Mouse (Mus musculus): ENCODE measurements at regions not wholly inside any gene's neighbourhood (a gene's known extent, or its start where the extent isn't known, plus 50 kb on each side); places are given as distances from the start of the nearest gene placed in this dataset.

DNA sequence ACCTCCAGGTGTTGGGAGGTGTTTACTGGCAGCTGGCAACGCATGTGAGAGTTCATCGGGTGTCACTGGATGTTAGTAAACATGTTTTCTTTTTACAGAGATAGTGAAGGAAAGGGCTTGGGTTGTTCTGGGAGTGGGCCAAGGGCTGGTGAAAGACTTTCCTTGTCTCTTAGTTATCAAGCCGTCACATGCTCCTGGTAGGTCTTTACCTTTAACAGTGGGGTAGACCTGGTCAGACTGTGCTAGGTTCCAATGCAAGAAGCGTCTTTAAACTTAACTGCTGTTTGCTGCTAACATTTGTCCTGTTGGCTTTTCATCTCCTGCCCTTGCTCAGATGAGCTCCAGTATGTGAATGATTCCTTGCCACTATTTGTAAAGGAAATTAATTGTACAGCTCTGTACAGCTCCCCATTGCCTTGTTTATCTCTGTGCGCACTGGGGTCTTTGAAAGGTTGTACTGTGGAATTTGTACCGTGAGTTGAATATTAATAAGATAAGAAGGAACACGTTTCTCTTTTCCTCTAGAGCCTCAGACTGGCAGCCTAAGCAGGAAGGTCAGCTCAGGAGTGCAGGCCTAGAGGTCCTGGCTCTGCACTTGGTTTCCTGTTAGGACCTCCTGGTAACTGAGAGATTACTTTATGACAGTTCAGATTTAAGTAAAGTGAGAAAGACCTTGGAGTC is 318.3 kb downstream of the Klf5 start:
- no peak for DNase-seq (ENCODE audit: low spot score)

DNA sequence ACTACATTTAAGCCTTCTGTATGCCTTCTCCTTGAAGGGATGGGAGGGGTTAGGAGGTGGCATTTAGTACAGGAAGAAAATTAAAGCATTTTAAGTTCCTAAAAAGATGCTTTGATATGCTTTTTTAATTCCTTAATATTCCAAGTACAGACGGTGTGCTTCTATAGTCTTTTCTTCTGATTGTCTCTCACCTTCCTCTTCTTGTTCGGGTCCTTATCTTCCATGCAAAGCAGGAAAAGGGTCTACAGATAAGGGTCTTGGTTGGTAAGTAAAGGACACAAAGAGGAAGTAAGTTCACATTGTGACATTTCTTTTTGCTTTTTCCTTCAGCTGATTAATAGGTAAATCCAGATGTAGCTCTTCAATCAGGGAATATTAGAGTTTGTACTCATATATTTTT is 318.9 kb downstream of the Klf5 start:
- no peak for DNase-seq (ENCODE audit: low spot score)

DNA sequence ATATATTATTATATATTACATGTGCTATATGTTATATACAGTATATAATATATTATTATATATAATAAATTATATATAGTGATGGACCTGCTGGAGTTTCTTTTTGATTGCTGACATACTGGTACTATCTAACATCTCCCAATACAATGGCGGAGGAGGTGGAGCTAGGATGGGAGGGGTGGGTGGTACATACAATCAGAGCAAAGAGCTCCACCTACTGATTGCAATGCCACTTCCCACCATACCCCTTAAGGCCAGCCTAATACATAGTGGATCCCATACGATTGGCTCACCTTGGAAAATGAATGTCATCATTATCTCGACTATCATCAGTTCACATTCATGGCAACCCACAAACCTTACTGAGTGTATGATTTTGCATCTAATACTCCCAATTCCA is 323.0 kb downstream of the Klf5 start:
- no peak for DNase-seq (ENCODE audit: low spot score)

DNA sequence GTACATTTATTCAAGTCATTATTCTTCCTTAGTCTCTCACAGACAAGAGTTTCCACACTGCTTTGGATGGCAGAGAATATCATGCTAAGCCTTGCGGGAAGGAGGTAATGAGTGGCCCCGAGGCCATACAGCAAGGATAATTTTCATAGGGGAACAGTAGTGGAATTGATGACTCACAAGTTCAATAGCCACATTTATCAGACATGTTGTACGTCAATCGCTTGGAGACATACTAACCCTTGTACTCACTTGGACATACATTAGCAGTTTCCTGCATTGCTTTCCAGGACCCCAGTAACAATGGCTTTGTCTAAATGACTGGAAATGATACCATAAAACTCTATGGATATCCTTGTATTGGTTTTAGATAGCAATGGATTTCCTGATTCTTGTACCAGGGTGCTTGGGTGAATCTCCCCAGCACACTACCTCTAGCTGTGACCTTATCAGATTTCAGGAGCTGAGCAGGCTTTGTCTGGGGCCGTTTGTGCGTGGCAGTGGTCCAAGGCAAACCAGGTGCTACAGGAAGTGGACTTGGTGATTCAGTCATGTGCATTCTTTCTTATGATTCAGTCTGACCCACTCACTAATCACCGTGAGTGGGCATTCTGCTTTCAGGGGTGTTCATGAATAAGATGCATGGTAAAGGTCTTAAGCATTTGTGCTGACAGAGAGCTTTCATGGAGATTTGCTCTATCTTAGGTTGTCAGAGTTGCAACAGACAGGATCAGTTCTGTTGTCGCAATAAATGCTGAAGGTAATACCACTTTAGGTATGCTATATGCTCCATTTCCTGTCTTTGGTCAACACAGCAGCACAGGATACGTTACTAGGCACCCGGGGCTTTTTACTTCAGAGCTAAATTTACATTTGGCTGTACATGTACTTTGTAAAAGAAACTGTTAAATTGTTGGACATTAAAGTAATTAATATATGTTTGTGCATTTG is 326.2 kb downstream of the Klf5 start:
- DNase-seq (ENCODE audit: low spot score) = no peak

DNA sequence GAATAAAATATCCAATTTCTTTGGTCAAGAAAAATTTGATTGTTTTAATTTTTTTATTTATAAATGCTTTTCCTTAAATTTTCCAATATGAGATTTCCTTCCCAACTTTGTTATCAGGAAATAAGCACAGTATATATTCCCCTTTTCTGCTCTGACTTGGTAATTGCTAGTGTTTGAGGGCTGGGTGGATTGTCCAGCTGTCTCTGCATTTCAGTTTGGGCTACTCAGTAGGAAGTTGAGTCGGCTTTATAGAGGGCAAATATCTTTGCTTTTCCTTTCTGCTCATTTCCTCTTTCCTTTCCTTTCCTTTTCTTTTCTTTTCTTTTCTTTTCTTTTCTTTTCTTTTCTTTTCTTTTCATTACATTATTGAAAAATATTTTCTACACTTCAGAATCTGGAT is 329.1 kb downstream of the Klf5 start:
- no peak for DNase-seq (ENCODE audit: low spot score)

DNA sequence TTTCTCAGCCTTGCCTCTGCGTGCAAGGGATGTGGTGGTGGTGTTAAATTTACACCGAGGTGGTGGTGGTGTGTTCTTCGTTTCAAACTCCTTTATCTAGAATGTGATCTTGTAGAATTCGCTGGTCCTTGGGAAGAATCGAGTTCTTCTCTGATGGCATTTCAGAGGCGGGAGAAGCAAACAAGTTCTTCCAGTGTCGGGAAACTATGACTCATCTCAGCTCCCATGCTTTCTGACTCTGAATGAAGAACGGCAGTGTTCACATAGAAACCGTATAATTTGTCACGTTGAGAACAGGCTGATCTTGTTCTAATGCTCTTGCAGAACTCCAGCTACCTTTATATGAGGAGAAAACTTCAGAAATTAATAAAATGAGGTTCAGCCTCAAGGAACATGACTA is 332.6 kb downstream of the Klf5 start:
- DNase-seq (ENCODE audit: low spot score) = peak; percentile 30

DNA sequence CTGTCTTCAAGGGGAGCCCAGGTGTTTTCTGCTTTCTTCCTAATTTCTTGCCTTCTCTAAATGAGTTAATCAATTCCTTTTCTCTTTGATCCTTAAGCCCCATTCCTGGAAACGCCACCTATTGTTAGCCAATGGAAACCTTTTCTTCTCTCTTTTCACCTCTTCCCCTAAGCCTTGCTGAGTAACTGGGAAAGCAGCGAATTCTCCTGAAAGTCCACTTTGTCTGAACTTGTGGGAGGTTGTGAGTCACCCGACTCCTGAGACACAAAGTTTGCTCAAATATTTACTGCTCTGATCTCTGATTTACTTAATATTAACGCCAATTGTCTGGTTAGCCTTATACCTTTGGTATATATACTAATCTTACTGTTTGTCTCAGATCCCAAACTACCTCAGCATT is 334.0 kb downstream of the Klf5 start:
- DNase-seq (ENCODE audit: low spot score) = no peak

DNA sequence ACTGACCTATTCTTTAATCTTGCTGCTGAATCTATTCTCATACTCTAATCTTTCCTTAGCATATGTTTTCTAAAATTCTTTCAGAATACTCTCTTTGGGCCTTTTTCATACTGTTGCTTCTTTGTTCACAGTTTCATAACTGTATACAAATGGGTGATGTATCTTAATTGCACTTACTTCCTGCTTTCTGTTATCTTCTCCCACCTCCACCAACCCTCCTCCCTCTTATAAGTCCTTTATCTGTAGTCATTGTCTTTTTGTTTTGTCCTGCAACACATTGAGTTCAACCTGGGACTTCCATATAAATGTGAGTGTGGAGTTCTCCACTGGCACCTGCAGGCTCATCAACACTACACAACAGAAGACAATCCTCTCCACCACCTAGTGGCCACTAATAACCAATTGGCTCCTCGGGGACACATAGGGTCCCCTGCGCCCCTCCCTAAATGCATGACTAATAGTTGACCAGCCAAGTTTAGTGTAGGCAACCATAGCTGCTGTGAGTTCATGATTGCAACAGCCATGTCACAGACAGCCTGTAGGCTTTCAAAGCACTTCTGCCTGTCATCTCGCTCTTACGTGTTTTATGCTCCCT is 337.2 kb downstream of the Klf5 start:
- no peak for DNase-seq (ENCODE audit: low spot score)

DNA sequence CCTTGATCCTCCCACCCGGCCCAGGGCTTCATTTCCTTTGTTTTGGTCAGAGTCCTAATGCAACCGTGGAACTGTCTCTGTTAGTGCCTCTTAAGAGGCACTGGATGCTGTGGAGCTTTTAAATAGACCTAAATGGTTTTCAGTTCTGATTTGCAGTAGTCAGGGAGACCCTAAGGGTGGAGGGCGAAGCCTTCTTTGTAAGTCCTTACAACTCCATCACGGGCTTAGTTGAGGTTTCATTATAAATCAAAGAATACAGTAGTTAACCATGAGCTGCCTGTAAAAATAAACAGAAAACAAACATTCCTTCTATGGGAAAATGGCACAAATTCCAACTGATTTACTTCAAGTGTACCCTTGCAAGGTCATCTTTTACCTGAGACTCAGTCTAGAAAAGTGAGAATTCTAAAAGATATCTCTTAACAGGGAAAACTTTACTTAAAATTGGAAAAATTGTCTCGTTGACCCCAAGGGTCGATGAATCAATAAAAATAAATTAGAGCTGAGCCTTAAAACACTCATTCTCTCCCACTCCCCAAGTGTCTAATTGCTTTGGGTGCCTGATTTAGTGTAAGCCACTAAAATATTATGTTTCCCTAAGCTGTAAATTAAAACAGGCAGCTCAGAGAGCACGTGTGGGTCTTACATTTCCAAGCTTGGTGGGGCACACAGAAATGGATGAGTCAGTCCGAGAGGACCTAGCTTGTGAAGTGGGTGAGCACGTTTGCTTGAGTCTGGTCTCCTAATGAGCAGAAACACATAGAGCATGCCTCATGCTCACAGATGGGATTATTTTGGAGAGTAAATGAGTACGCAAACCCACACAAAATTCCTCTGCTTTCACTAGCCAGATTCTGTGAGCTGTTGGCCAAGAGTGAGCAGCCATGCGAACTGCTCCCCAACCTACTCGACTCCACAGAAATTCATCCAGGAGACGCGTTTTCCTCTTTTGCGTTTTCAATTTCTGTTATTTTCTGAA is 343.3 kb downstream of the Klf5 start:
- DNase-seq (ENCODE audit: low spot score) = peak; percentile 59

DNA sequence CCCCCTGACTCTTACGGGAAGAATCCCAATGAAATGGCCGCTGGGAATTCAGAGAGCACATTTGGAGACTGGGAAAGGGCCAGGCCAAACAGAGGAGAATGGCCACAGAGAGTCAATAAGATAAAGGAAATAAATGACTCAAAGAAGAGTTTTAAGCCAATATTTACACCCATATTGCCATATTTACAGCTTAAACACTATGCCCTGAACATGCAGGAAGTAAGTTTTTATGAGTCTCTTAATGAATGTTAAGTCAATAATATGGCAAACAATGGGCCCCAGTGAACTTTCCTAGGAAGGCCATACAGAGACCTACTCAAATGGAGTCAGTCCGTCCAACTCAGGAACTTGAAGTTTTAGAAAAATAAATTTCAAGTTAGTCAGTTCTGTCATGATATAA is 347.8 kb downstream of the Klf5 start:
- no peak for DNase-seq (ENCODE audit: low spot score)

DNA sequence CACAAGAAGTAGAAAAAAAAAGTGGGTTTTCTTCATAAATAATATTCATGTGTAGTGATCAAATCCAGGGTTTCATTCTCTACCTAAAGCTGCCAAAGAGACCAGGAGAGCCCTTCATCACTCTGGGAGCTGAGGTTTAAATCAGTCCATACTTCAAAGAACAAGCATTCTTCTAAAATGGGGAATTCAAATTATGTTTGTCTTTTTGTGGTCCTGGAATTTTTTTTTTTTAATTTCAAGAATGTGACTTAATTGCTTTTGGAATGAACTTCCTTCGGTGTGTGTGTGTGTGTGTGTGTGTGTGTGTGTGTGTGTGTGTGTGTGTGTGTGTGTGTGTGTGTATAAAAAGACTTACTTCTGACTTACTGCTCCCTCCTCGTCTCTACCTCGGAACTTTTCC is 375.9 kb downstream of the Klf5 start:
- no peak for DNase-seq (ENCODE audit: low spot score)

DNA sequence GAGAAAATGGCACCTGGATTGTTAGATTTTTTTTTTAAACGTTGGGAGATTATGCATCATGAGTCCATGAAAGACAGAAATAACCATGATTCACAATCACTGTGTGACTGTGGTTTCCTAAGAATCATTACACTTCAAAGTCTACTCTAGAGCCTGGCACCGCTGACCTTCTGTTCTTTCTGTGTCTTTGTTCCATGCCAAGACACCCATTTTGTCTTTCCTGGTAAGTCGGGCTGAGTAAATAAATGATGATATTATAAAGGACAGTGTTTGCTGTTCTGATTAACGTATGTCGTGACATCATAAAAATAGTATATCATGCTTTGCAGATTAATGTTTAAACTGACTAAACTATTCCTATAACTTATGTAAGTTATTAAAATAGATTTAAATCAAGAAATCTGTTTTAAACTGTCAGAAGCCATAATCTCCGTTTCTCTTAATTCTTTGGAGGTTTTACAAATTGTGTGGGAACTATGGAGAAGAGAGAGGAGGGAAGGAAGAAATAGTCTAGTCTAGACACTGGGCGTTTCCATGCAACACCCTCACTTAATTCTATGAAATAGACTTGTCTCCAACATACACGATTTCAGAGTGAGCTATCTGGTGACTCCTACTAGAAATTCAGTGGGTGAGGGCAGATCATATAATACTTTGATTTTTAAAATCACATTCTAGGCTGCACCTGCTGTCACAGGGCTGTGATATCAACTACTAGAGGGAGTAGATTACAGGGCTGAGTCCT is 388.7 kb downstream of the Klf5 start:
- no peak for DNase-seq (ENCODE audit: low spot score)

DNA sequence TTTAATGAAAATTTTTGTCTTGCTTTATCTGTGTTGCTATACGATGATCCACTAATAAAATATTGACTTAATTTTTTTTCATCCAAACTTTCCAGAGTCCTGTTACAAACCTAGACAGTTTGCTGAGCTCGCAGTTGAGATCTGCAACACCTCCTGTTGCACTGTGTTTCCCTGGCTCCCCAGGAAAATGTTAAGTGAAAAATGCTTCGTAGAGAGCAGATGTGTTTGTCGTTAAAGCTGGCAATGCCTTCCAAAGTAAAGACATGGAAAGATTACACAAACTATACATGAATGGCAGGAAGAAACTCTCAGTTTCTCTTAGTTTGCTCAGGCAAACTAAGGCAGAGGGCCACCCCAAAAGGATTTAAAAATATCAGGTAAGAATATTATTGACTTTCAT is 389.9 kb downstream of the Klf5 start:
- no peak for DNase-seq (ENCODE audit: low spot score)

DNA sequence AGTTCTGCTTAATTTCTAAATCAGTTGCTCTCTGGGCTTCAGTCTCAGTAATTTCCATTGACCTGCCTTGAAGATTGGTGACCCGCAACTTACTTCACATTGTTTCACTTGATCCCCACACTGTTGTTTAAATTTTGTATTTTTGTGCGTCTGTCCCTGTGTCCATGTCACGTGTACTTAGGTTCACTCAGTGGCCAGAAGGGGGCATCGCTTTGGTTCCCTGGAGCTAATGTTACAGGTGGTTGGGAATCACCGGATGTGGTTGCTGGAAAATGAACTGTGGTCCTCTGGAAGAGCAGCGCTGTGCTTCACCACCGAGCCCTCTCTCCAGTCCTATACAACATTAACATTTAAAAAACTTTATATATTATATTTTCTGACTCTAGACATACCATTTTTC is 397.8 kb downstream of the Klf5 start:
- DNase-seq (ENCODE audit: low spot score) = no peak

DNA sequence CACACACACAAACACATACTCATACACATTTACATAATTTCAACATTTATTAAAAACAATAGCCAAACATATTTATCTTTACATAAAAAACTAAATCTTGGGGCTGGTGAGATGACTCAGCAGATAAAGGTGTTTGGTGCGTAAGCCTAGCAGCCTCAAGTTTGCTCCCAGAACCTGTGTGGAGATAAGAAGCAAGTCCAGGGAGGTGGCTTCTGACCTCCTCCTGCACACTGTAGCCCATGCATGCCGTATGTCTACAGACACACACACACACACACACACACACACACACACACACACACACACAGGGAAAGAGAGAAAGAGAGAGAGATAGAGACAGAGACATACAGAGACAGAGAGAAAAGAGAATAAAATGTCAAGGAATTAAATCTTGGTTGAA is 401.1 kb downstream of the Klf5 start:
- DNase-seq (ENCODE audit: low spot score) = no peak

DNA sequence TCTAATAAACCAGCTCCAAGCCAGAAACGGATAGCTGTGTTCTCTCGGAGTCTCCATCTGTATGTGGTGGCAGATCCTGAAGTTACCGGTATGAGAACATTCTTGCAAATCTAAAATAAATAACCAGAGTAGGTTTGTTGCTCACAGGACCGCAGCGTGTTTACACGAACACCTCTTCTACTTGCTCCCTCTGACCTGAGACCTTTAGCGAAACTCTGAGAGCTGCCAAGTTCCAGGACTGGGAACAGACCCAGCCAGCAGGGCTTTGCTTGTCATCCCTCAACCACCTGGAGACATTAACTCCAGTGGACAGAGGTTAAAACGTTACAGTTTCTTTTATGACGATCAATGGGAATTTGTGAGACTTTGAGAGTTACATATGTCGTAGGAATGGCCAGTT is 407.5 kb downstream of the Klf5 start:
- no peak for DNase-seq (ENCODE audit: low spot score)

DNA sequence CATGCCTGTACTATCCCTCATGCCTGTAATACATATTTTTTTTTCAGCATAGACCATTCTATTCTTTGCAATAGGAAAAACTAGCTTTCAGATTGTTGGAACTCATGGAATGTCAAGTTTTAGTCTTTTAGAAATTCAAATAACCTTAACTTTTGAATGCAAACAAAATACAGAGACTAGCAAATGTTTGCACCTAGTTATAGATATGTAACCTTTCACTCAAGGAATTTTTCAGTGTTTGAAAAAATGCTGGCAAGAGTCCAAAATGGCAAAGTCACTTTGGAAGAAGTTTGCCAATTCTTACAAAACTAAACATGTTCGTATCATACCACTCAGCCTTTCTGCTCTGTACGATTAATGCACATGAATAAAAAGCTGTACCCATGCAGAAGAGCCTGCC is 409.6 kb downstream of the Klf5 start:
- DNase-seq (ENCODE audit: low spot score) = no peak

DNA sequence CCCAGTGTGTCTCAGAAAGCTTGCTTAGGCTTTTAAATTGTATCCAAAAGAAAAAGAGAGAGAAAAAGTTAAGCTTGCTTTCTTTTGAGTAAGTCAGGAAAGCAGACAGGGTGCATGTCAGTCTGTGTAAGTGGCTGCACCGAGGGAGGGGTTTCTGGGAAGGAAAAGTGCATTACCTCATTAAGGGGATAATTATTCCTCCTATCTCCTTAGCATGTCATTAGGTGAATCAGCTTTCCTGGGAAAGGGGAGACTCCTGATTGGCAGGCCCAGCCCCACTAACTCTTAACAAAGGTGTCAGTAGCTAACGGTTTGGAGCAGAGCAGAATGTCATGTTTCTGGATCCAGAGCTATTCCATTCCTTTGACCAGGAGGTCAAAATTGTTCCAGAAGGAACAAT is 411.3 kb downstream of the Klf5 start:
- no peak for DNase-seq (ENCODE audit: low spot score)

DNA sequence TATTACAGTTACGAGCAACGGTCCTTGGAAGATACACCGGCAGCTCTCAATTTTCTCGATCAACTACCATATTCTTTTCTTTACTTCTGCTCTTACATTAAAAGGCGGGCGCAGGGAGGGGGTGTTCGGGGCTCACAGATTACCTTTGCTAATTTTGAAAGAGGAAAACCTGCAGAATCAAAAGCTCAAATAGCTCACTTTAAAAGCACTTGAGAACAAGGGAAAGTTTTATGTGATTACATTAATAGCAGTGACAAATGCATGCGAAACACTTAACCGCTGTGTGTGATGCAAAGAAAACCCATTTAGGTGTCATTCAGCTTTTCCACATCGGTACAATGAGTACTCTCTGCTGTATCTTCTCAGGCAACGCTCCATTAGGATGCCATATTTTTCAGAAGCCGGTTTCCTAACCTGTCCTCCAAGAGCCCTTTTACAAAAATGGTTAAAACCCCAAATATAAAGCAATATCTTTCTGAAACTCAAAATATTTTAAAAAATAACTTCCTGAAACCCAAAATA is 412.2 kb downstream of the Klf5 start:
- DNase-seq (ENCODE audit: low spot score) = no peak

DNA sequence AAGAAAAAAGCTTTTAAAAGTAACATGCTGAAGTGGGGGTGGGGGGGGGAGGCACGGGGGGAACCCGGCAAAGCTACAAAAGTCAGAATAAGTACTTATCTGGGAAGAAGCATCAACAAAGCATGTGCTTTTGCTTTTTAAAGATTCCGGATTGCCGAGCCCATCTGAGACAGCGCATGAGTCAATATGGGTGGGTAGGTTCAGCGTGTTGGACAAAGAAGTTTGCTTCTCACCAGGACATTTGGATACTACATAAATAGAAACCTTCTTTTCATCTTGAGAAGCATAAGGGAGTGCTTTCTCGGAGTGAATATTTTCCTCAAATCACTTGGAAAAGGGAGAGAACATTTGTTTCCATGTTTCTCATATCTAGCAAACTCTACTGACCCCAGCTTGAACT is 414.1 kb downstream of the Klf5 start:
- DNase-seq (ENCODE audit: low spot score) = no peak
